Mouse (Mus musculus): ENCODE results near the gene D8Ertd738e. TPM values are rescaled to one million over a fixed set of nuclear protein-coding genes. Genes with fewer than 3 reads are reported as not detected.

The D8Ertd738e gene
- polyA plus RNA-seq, 1 experiment = 193 TPM

- Histone ChIP-seq H3K4me1 (replicated peaks; ENCODE audit: control insufficient read depth, insufficient read depth, low read length) (peaks cover 33% of the 10 kb centered on the region), H3K27me3 (ENCODE audit: control insufficient read depth, insufficient read depth, low read length) (no peaks in the 10 kb centered on the region), H3K27ac (ENCODE audit: control insufficient read depth, insufficient read depth, low read length) (no peak overlapping the region), H3K36me3 (ENCODE audit: control insufficient read depth, insufficient read depth, low read length) (peaks cover 40% of the 10 kb centered on the region), H3K4me3 (ENCODE audit: control insufficient read depth, insufficient read depth, low read length) (no peak overlapping the region)
- TF ChIP-seq CTCF (IDR thresholded peaks at IDR 0.05; ENCODE audit: borderline replicate concordance, control insufficient read depth, extremely low read depth, insufficient read depth, low read length, poor library complexity) (no peak), POLR2A (IDR thresholded peaks at IDR 0.05; ENCODE audit: control insufficient read depth, extremely low read depth, insufficient read depth, low read length, poor library complexity) (no peak)
- 94% methylated on average over 31 of the region's 31 CpGs for WGBS
- DNase-seq = no peak
Measured at GRCm38 (mm10) chr8:84211881-84212563, 37.5 kb downstream of the D8Ertd738e start.

DNA sequence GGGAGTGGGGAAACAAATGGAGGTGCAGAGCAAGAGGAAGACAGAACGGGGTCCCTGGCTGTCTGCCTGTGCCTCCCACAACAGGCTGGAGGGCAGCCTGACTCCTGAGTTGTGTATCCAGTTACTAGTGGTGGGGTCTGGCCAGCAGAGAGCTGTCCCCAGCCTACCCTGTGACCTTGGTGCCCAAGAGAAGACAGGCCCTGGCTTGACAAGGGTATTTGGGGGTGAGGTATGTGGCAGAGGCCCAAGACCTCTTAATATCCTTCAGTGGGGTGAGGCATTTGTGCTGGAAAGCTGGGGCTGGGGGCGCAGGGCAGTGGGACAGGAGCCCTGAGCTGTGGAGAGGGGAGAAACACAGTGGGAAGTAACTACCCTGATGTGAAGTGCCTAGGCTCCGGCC, 38.3 kb downstream of the D8Ertd738e start:
- peaks cover 33% of the 10 kb centered on the region for H3K4me1 ChIP-seq (replicated peaks; ENCODE audit: control insufficient read depth, insufficient read depth, low read length)
- H3K27ac ChIP-seq (ENCODE audit: control insufficient read depth, insufficient read depth, low read length) = no peak overlapping the region
- WGBS = 98% methylated on average over 3 of the region's 3 CpGs
- H3K27me3 ChIP-seq (ENCODE audit: control insufficient read depth, insufficient read depth, low read length) = no peaks in the 10 kb centered on the region
- H3K4me3 ChIP-seq (ENCODE audit: control insufficient read depth, insufficient read depth, low read length) = no peak overlapping the region
- H3K36me3 ChIP-seq (ENCODE audit: control insufficient read depth, insufficient read depth, low read length) = peaks cover 34% of the 10 kb centered on the region
- TF ChIP-seq CTCF (IDR thresholded peaks at IDR 0.05; ENCODE audit: borderline replicate concordance, control insufficient read depth, extremely low read depth, insufficient read depth, low read length, poor library complexity) = no peak
- TF ChIP-seq POLR2A (IDR thresholded peaks at IDR 0.05; ENCODE audit: control insufficient read depth, extremely low read depth, insufficient read depth, low read length, poor library complexity) = no peak
- DNase-seq = no peak

DNA sequence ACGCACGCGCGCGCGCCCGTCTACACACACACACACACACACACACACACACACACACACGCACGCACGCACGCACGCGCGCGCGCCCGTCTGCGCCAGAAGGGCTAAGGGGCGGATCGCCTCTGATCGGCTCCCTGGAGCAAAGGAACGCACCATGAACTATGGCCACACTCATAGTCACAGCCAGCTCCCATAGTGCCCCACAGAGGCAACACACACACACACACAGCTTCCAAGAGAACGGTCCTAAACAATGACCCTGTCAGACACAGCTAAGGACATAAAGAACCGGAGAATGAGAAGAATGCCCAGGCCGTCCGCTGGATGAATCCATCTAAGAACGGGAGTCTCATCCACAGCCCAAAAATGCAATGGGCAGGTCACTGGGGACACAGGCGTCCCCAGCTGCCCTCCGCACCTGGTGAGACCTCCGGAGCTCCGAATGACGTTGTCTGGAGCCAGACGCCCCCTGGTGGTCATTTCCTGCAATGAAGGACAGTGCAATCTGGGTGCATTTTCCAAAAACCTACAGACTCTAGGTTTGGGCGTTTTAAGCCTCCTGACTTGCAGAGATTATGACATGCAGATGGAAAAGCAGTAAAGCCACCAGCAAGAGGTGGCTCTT, 39.2 kb downstream of the D8Ertd738e start:
- Histone ChIP-seq H3K27ac (ENCODE audit: control insufficient read depth, insufficient read depth, low read length) (no peak overlapping the region), H3K4me1 (replicated peaks; ENCODE audit: control insufficient read depth, insufficient read depth, low read length) (peaks cover 33% of the 10 kb centered on the region), H3K36me3 (ENCODE audit: control insufficient read depth, insufficient read depth, low read length) (peaks cover 28% of the 10 kb centered on the region), H3K27me3 (ENCODE audit: control insufficient read depth, insufficient read depth, low read length) (no peaks in the 10 kb centered on the region), H3K4me3 (ENCODE audit: control insufficient read depth, insufficient read depth, low read length) (no peak overlapping the region)
- 63% methylated on average over 34 of the region's 34 CpGs for WGBS
- peak; percentile 88 for DNase-seq
- TF ChIP-seq CTCF (IDR thresholded peaks at IDR 0.05; ENCODE audit: borderline replicate concordance, control insufficient read depth, extremely low read depth, insufficient read depth, low read length, poor library complexity) (peak; percentile 95), POLR2A (IDR thresholded peaks at IDR 0.05; ENCODE audit: control insufficient read depth, extremely low read depth, insufficient read depth, low read length, poor library complexity) (no peak)

DNA sequence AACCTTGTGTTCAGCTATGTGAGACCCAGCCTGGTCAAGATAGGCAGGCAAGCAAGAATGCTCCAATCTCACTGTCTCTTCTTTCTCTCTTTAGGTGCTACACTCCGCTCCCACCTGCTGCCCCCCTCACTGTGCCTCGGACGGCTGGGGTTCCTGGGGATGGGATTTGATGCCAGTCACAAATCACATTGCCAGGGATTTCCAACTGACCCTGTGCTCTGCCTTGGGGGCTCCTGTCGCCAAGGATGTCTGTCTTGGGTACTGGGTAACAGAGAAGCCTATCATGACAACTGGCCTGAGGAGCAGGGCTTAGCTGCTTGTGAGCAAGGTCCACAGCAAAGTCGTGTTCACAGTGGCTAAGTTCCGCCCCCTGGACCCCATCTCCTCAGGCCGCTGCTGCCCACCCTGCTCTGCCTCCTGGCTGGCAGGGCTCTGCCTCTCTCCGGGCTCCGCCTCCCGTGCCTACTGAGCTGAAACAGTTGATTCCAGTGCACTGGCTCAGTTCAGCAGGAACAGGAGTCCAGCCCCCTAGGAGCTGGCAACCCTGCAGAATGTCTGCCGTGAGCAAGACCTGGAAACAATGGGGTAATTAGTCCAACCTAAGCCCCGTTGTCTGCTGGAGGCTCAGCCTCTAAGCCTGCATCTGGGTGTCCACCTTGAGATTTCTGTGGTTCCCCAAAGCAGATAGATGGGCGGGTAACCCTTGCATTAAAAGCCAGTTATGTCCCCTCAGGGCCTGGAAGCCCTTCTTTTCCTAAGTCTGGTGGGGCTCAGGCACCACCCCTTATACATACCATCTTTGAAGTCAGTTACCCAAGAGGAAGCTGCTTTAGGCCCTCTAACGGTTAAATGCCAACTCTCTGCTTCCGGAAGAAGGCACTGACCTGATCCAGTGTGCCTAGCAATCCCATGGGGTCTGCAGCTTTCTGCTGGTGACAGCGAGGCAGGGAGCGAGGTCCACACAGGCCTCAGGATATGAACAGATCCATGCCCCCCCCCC, 40.8 kb downstream of the D8Ertd738e start:
- H3K36me3 ChIP-seq (ENCODE audit: control insufficient read depth, insufficient read depth, low read length) = peaks cover 22% of the 10 kb centered on the region
- H3K4me1 ChIP-seq (replicated peaks; ENCODE audit: control insufficient read depth, insufficient read depth, low read length) = peaks cover 39% of the 10 kb centered on the region
- TF ChIP-seq POLR2A (IDR thresholded peaks at IDR 0.05; ENCODE audit: control insufficient read depth, extremely low read depth, insufficient read depth, low read length, poor library complexity) = no peak
- no peak for TF ChIP-seq CTCF (IDR thresholded peaks at IDR 0.05; ENCODE audit: borderline replicate concordance, control insufficient read depth, extremely low read depth, insufficient read depth, low read length, poor library complexity)
- H3K4me3 ChIP-seq (ENCODE audit: control insufficient read depth, insufficient read depth, low read length) = peak overlapping the region; percentile 4
- H3K27me3 ChIP-seq (ENCODE audit: control insufficient read depth, insufficient read depth, low read length) = no peaks in the 10 kb centered on the region
- 34% methylated on average over 17 of the region's 17 CpGs for WGBS
- DNase-seq = peak; percentile 52
- peak overlapping the region; percentile 91 for H3K27ac ChIP-seq (ENCODE audit: control insufficient read depth, insufficient read depth, low read length)

DNA sequence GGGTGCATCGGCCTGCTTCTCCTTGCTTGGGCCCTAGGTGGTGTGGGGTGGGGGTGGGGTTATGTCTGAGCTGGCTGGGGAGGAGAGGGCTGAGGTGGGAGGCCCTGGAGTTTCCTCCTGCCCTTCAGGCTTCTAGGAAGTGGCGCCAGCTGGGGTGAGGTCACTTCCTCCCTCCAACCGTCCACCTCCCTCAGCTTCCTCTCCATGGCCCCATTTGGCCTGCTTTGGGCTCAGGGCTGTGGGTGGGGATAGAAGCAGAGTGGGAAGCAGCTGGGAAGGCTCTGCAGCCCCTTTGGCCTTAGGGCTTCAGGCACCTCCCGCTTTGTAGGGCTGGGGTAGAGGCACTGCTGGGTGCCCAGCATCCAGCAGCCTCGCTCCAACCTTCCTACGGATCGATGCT, 41.7 kb downstream of the D8Ertd738e start:
- WGBS = 14% methylated on average over 7 of the region's 7 CpGs
- peaks cover 45% of the 10 kb centered on the region for H3K4me1 ChIP-seq (replicated peaks; ENCODE audit: control insufficient read depth, insufficient read depth, low read length)
- no peaks in the 10 kb centered on the region for H3K27me3 ChIP-seq (ENCODE audit: control insufficient read depth, insufficient read depth, low read length)
- peak; percentile 66 for DNase-seq
- TF ChIP-seq POLR2A (IDR thresholded peaks at IDR 0.05; ENCODE audit: control insufficient read depth, extremely low read depth, insufficient read depth, low read length, poor library complexity) (peak; percentile 42; the same call in 1 of the 2 replicates), CTCF (IDR thresholded peaks at IDR 0.05; ENCODE audit: borderline replicate concordance, control insufficient read depth, extremely low read depth, insufficient read depth, low read length, poor library complexity) (no peak)
- H3K27ac ChIP-seq (ENCODE audit: control insufficient read depth, insufficient read depth, low read length) = peak overlapping the region; percentile 91
- no peak overlapping the region for H3K4me3 ChIP-seq (ENCODE audit: control insufficient read depth, insufficient read depth, low read length)
- peaks cover 15% of the 10 kb centered on the region; the same call in 1 of the 2 replicates for H3K36me3 ChIP-seq (ENCODE audit: control insufficient read depth, insufficient read depth, low read length)

GRCm38 (mm10) chr8:84206666-84207065, 42.9 kb downstream of the D8Ertd738e start:
- WGBS = 98% methylated on average over 3 of the region's 3 CpGs
- no peak overlapping the region for H3K4me3 ChIP-seq (ENCODE audit: control insufficient read depth, insufficient read depth, low read length)
- no peak for TF ChIP-seq CTCF (IDR thresholded peaks at IDR 0.05; ENCODE audit: borderline replicate concordance, control insufficient read depth, extremely low read depth, insufficient read depth, low read length, poor library complexity)
- no peak for TF ChIP-seq POLR2A (IDR thresholded peaks at IDR 0.05; ENCODE audit: control insufficient read depth, extremely low read depth, insufficient read depth, low read length, poor library complexity)
- H3K27me3 ChIP-seq (ENCODE audit: control insufficient read depth, insufficient read depth, low read length) = no peaks in the 10 kb centered on the region
- H3K36me3 ChIP-seq (ENCODE audit: control insufficient read depth, insufficient read depth, low read length) = peaks cover 6% of the 10 kb centered on the region; the same call in 1 of the 2 replicates
- peaks cover 55% of the 10 kb centered on the region for H3K4me1 ChIP-seq (replicated peaks; ENCODE audit: control insufficient read depth, insufficient read depth, low read length)
- H3K27ac ChIP-seq (ENCODE audit: control insufficient read depth, insufficient read depth, low read length) = no peak overlapping the region
- DNase-seq = no peak
